Mouse (Mus musculus) testis, postnatal 10 days (tissue): ENCODE results near the gene Kdelr1.
"Not testable (repeated sequence)": the region's sequence is repeated elsewhere in the genome, so short reads cannot be mapped to it uniquely, and the experiment has no call there.

ENCODE experiments used
- DNase-seq: peaks from one replicate; pipeline ENCODE4 v3.0.0; 2021; ENCODE audit warnings: low spot score

Gene Kdelr1

GRCm38 (mm10) chr7:45870282-45871058 is 2.1 kb upstream of the Kdelr1 start:
- no peak for DNase-seq

GRCm38 (mm10) chr7:45873061-45873947 is 732 bp downstream of the Kdelr1 start:
- peak; percentile 74 for DNase-seq

- no peak for DNase-seq
Measured at GRCm38 (mm10) chr7:45876895-45877294, 4.3 kb downstream of the Kdelr1 start.

GRCm38 (mm10) chr7:45878278-45878677 is 5.7 kb downstream of the Kdelr1 start, which contains the start of gene Grin2d:
TSS of gene Grin2d (minus strand) at chr7:45878378.
- not testable (repeated sequence) for DNase-seq

GRCm38 (mm10) chr7:45880531-45880930 is 8.0 kb downstream of the Kdelr1 start:
- DNase-seq: no peak

GRCm38 (mm10) chr7:45881011-45881410 is 8.4 kb downstream of the Kdelr1 start:
- DNase-seq: no peak

- no peak for DNase-seq
Measured at GRCm38 (mm10) chr7:45887246-45887645, 14.7 kb downstream of the Kdelr1 start.

GRCm38 (mm10) chr7:45892651-45893050 is 20.1 kb downstream of the Kdelr1 start:
- DNase-seq: no peak

GRCm38 (mm10) chr7:45895931-45896516 is 23.5 kb downstream of the Kdelr1 start:
- no peak for DNase-seq

- peak; percentile 98 for DNase-seq
Measured at GRCm38 (mm10) chr7:45896517-45897257, 24.1 kb downstream of the Kdelr1 start, which contains the start of the genes Syngr4 and Tmem143. TSS of gene Syngr4 (minus strand) at chr7:45896714. TSS of gene Tmem143 (plus strand) at chr7:45896941.

GRCm38 (mm10) chr7:45897258-45897757 is 24.7 kb downstream of the Kdelr1 start:
- peak; percentile 71 for DNase-seq

- DNase-seq: not testable (repeated sequence)
Measured at GRCm38 (mm10) chr7:45898125-45898524, 25.6 kb downstream of the Kdelr1 start.

GRCm38 (mm10) chr7:45901562-45901961 is 29.0 kb downstream of the Kdelr1 start:
- DNase-seq: no peak

GRCm38 (mm10) chr7:45902481-45903002 is 30.0 kb downstream of the Kdelr1 start:
- DNase-seq: no peak

GRCm38 (mm10) chr7:45906622-45907021 is 34.0 kb downstream of the Kdelr1 start:
- DNase-seq: no peak

GRCm38 (mm10) chr7:45908384-45908783 is 35.8 kb downstream of the Kdelr1 start:
- DNase-seq: no peak

- DNase-seq: no peak
Measured at GRCm38 (mm10) chr7:45909145-45909544, 36.6 kb downstream of the Kdelr1 start.

GRCm38 (mm10) chr7:45914067-45914466 is 41.5 kb downstream of the Kdelr1 start:
- DNase-seq: no peak

GRCm38 (mm10) chr7:45915011-45915410 is 42.4 kb downstream of the Kdelr1 start:
- no peak for DNase-seq

GRCm38 (mm10) chr7:45916056-45917003 is 43.8 kb downstream of the Kdelr1 start:
- peak; percentile 89 for DNase-seq
